Mouse (Mus musculus) midbrain, embryonic 16.5 days (tissue): ENCODE results near the gene Ccnl2. TPM values are rescaled to one million over a fixed set of nuclear protein-coding genes. Genes with fewer than 3 reads are reported as not detected.

ENCODE experiments used
- ATAC-seq: fragments of 200-750 bp; cut with Nextera tagmentation; 2 replicates; pipeline ENCODE4 v1.8.0; 2017; ENCODE audit warnings: moderate TSS enrichment
- H3K27ac ChIP-seq: fragments of 300-500 bp; sonication (generic); 2 replicates; pipeline ENCODE4 v1.5.1; 2014; ENCODE audit warnings: mild to moderate bottlenecking, low read length, mixed read lengths
- H3K27me3 ChIP-seq: fragments of 300-500 bp; sonication (generic); 2 replicates; pipeline ENCODE4 v1.6.1; 2014; ENCODE audit warnings: low read depth, low read length, mixed read lengths; ENCODE audit not compliant: control insufficient read depth, insufficient read depth
- H3K36me3 ChIP-seq: fragments of 300-500 bp; sonication (generic); 2 replicates; pipeline ENCODE4 v1.6.1; 2014; ENCODE audit warnings: mild to moderate bottlenecking, low read length, moderate library complexity, mixed read lengths; ENCODE audit not compliant: control insufficient read depth, insufficient read depth
- H3K4me1 ChIP-seq: fragments of 300-500 bp; sonication (generic); 2 replicates; pipeline ENCODE4 v1.6.1; 2014; ENCODE audit warnings: mild to moderate bottlenecking, low read length, mixed read lengths; ENCODE audit not compliant: control insufficient read depth, insufficient read depth
- H3K4me2 ChIP-seq: fragments of 300-500 bp; sonication (generic); 2 replicates; pipeline ENCODE4 v1.6.1; 2014; ENCODE audit warnings: mild to moderate bottlenecking, low read length, mixed read lengths
- H3K4me3 ChIP-seq: fragments of 300-500 bp; sonication (generic); 2 replicates; pipeline ENCODE4 v1.5.1; 2014; ENCODE audit warnings: low read depth, mild to moderate bottlenecking, low read length, moderate library complexity, mixed read lengths
- H3K9ac ChIP-seq: fragments of 300-500 bp; sonication (generic); 2 replicates; pipeline ENCODE4 v1.6.1; 2014; ENCODE audit warnings: low read depth, low read length, mixed read lengths
- H3K9me3 ChIP-seq: fragments of 300-500 bp; sonication (generic); replicated peaks from 2 replicates; pipeline ENCODE4 v1.6.1; 2014; ENCODE audit warnings: mild to moderate bottlenecking, low read length, mixed read lengths; ENCODE audit not compliant: control insufficient read depth, poor library complexity, severe bottlenecking
- WGBS: fragments of 180-500 bp; shearing (Covaris S2); extraction: QIAGEN DNeasy Blood & Tissue Kit; methylation state at CpG from one replicate; pipeline ENCODE4 v1.1.7; 2014; 5-methylcytosine and 5-hydroxymethylcytosine counted together
- polyA plus RNA-seq: library from polyadenylated mRNA; unstranded; fragments of >200 nt; fragmentation: Nextera tagmentation; extraction: Ambion mirVana; gene quantifications from 2 replicates; pipeline ENCODE4 v1.2.1, GENCODE M21; 2015

Gene Ccnl2
- polyA plus RNA-seq, 1 experiment from 2014 or later, result 148 TPM

DNA sequence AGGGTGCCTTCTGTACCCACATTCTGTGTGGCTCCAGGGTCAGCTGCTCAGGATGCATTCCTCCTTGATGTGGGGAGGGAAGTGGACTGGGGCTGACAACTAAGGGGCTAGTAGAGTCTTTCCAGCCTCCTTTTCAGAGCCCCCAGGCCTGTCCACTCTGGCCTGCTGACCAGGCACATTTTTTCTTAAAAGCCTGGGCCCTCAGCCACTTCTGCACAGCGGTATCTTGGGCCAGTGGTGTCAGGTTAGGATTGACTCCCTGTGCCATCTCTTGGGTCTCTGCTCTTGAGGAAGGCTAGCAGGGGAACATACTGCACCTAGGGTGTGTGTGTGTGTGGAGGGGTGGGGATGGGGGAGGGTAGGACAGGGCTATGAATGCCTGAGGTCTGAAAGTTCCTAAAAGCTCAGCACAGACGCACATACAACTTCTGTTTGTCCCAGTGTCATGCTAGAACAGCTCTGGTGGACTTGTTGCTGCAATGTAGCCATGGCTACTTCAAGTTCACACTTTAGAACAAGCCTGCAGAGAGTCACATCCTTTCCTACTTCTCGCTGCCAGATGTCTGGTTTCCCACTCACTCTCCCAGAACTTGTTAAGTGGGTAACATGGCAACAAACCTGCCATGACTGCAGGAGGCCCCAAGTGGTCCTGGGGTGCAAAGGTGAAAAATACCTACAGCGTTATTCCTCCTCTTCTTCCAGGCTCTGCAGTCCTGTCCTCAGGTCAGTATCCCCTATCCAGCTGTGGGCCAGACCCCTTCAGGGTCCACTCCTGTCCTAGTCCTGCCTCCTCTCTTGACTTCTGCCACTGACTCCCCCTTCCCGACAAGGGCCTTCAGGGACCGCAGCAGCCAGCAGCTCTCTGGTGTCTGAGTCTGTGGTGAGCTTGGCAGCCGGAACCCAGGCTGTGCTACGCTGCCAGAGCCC is 28.1 kb downstream of the Ccnl2 start:
- Histone ChIP-seq H3K9me3 (no peaks in the 10 kb centered on the region), H3K9ac (peak overlapping the region; percentile 49), H3K27me3 (peaks cover 14% of the 10 kb centered on the region), H3K27ac (peak overlapping the region; percentile 31; the same call in 1 of the 2 replicates), H3K4me1 (peaks cover 7% of the 10 kb centered on the region), H3K4me3 (peak overlapping the region; percentile 27), H3K36me3 (no peaks in the 10 kb centered on the region), H3K4me2 (peak overlapping the region; percentile 53)
- 7% methylated on average over 8 of the region's 8 CpGs for WGBS
- no peak for ATAC-seq

DNA sequence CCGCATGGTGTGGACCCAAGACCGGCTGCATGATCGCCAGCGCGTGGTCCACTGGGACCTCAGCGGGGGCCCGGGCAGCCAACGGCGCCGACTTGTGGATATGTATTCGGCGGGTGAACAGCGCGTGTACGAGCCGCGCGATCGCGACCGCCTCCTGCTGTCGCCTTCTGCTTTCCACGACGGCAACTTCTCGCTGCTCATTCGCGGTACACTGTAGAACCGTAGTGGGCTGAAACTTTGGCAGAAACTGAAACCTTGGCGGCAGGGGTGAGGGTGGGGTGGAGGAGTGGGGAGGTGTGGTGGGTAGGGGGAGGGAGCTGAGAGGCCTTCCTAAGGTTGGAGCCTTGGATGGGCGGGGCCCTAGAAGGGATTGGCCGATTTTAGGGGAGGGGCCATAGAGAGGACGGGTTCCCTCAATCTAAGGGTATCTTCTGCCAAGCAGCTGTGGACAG is 28.7 kb downstream of the Ccnl2 start:
- H3K4me3 ChIP-seq, result peak overlapping the region; percentile 27
- under 1% methylated on average over 32 of the region's 32 CpGs for WGBS
- H3K36me3 ChIP-seq, result no peaks in the 10 kb centered on the region
- H3K9me3 ChIP-seq, result no peaks in the 10 kb centered on the region
- peak; percentile 47 for ATAC-seq
- H3K27me3 ChIP-seq, result peaks cover 14% of the 10 kb centered on the region
- peaks cover 7% of the 10 kb centered on the region for H3K4me1 ChIP-seq
- peak overlapping the region; percentile 49 for H3K9ac ChIP-seq
- H3K27ac ChIP-seq, result no peak overlapping the region
- peak overlapping the region; percentile 53 for H3K4me2 ChIP-seq

DNA sequence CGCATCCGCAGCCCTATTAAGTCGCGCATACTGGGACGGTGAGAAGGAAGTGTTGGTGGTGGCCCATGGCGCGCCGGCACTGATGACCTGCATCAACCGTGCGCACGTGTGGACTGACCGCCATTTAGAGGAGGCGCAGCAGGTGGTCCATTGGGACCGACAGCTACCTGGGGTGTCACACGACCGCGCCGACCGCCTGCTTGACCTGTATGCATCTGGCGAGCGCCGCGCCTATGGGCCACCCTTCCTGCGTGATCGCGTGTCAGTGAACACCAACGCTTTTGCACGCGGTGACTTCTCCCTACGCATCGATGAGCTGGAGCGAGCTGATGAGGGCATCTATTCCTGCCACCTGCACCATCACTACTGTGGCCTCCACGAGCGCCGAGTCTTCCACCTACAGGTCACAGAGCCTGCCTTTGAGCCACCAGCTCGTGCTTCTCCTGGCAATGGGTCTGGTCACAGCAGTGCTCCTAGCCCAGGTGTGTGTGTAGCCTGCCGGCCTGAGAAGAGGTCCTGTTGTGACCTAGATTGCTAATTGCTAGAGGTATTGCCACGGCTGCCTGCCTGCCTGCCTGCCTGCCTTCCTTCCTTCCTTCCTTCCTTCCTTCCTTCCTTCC is 29.5 kb downstream of the Ccnl2 start:
- Histone ChIP-seq H3K4me1 (peaks cover 12% of the 10 kb centered on the region), H3K4me3 (no peak overlapping the region), H3K4me2 (peak overlapping the region; percentile 53; the same call in 1 of the 2 replicates), H3K9me3 (no peaks in the 10 kb centered on the region), H3K27ac (no peak overlapping the region), H3K36me3 (no peaks in the 10 kb centered on the region), H3K9ac (no peak overlapping the region), H3K27me3 (peaks cover 14% of the 10 kb centered on the region)
- no peak for ATAC-seq
- WGBS, result 39% methylated on average over 38 of the region's 38 CpGs

DNA sequence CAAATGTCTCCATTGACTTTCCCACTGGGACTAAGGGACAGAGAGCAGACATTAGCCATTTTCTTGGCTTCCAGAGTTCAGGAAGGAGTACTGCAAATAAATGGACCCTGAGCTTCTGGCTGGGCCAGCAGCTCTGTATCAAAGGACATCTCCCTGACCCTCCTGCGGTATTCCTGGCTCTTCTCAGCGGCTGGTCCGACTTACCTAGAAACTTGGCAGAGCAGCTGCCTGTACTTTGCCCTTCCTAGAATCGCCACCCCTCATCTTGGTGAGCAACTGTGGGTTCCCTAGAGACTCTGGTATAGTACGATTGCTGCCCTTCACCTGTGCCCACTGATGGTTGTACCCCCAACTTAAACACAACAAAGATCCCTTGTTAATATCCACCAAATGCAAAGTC is 30.9 kb downstream of the Ccnl2 start:
- 87% methylated on average over 5 of the region's 5 CpGs for WGBS
- H3K4me1 ChIP-seq, result peaks cover 15% of the 10 kb centered on the region

DNA sequence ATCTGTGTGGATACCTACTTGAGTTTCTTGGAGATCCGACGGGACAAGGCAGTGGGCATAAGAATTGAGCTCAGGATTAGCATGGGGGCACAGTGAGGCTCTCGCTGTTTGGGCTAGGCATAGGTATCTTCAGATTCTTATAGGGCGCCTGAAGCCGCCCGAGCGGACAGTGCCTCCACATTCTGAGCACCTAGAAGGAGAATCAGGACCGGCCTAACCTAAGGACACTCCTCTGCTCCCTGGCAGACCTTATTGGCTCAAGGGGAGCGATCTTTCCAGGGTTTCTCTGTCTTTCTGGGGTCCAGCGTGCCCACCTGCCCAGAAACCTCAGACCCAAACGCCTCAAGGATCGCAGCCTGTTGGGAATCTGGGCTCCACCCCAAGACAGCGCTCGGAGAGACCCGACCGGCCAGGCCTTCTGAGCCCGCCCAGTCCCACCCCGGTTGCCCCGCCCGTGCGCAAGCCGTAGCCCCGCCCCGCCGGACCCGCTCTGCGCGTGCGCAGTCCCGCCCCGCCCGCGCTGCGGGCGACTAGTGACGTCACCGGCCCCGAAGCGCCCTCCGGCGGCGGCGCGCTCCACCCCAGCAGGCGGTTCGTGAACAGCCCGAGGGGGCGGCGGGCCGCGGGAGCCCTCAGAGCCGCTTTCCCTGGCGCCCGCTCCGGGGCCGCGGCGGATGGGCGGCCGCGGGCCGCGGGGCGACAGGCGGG is 34.7 kb downstream of the Ccnl2 start, which contains the start of gene Dvl1:
Gene Dvl1, plus strand, starts transcription at position 532 of the 708 bp plus-strand sequence.
- peaks cover 33% of the 10 kb centered on the region for H3K4me1 ChIP-seq
- peak; percentile 89 for ATAC-seq

More for the DNA sequence above, 30.9 kb downstream of the Ccnl2 start:
- Histone ChIP-seq H3K4me2 (no peak overlapping the region), H3K36me3 (no peaks in the 10 kb centered on the region), H3K4me3 (no peak overlapping the region), H3K9me3 (no peaks in the 10 kb centered on the region), H3K9ac (no peak overlapping the region), H3K27me3 (peaks cover 14% of the 10 kb centered on the region), H3K27ac (no peak overlapping the region)
- no peak for ATAC-seq

DNA sequence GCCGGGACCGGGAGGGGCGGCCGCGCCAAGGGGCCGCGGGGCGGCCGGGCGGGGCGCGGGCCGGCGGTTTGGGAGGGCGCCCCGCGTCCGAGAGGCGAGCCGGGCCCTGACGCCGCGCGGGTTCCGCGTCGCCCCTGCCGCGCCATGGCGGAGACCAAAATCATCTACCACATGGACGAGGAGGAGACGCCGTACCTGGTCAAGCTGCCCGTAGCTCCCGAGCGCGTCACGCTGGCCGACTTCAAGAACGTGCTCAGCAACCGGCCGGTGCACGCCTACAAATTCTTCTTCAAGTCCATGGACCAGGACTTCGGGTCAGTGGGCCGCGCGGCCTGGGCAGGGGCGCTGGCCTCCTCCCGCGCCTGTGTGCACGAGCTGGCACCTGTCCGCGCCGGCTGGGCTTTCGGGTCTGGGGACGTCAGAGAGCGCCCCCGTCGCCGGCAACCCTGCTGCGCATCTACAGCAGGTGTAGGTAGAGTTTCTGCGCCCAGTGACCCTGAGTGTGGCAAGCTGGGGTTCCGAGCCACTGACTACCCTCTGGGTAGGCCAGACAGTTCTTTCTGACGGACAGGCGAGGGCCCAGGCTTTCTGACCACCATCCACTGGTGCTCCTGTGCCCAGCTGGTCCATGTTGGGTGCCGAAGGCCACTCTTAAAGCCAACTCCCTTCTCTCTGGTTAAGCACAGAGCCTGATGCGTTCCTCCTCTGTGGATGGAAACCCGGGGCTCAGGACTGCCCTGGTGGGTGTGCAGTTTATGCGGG is 35.5 kb downstream of the Ccnl2 start:
- no peaks in the 10 kb centered on the region for H3K27me3 ChIP-seq
- peak; percentile 61 for ATAC-seq
- H3K27ac ChIP-seq, result peak overlapping the region; percentile 85
- peaks cover 33% of the 10 kb centered on the region for H3K4me1 ChIP-seq
- H3K36me3 ChIP-seq, result no peaks in the 10 kb centered on the region
- H3K9me3 ChIP-seq, result no peaks in the 10 kb centered on the region
- peak overlapping the region; percentile 88 for H3K9ac ChIP-seq
- H3K4me2 ChIP-seq, result peak overlapping the region; percentile 95
- 1% methylated on average over 47 of the region's 69 CpGs for WGBS
- peak overlapping the region; percentile 79 for H3K4me3 ChIP-seq

More for the DNA sequence above, 34.7 kb downstream of the Ccnl2 start, which contains the start of gene Dvl1:
- 2% methylated on average over 43 of the region's 65 CpGs for WGBS
- H3K27me3 ChIP-seq, result no peaks in the 10 kb centered on the region
- peak within 1 kb of the TSS; percentile 79 for H3K4me3 ChIP-seq
- peak within 1 kb of the TSS; percentile 85 for H3K27ac ChIP-seq
- H3K9ac ChIP-seq, result peak within 1 kb of the TSS; percentile 88
- no peaks in the 10 kb centered on the region for H3K9me3 ChIP-seq
- peak within 1 kb of the TSS; percentile 95 for H3K4me2 ChIP-seq
- no peaks in the 10 kb centered on the region for H3K36me3 ChIP-seq

DNA sequence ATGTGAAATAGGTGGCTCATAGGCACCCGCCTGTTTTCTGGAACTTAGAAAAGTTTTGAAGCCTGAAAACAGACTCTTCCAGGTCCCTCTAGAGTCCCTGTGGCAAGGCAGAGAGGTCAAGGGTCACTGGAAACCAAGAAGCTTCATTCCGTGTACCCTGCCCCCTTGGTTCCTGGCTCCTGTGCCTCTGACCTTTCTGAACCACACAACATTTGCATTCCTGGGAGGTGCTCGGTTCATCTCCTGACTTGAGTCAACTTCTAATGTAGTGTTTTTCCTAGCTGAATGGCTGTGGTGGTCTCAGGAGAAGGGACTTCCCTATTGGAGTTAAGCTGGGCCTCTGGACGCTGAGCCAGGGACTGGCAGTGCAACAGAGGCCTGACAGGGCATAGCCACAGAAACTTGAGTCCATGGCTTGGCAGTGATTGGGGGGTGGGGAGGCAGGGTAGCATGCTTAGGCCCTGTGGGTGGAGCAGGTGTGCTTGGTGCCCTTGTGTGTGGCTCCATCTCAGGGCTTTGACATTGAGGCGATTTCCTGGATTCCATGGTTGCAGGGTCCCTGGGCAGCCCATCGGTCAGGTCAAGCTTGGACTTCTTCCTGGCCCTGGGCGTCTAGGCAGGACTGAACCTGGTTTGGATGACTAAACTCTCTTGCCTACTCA is 36.3 kb downstream of the Ccnl2 start:
- H3K27ac ChIP-seq, result no peak overlapping the region
- no peaks in the 10 kb centered on the region for H3K36me3 ChIP-seq
- H3K27me3 ChIP-seq, result no peaks in the 10 kb centered on the region
- no peaks in the 10 kb centered on the region for H3K9me3 ChIP-seq
- peak overlapping the region; percentile 79 for H3K4me3 ChIP-seq
- H3K4me1 ChIP-seq, result peaks cover 33% of the 10 kb centered on the region
- H3K9ac ChIP-seq, result peak overlapping the region; percentile 88
- 60% methylated on average over 7 of the region's 7 CpGs for WGBS
- H3K4me2 ChIP-seq, result peak overlapping the region; percentile 95
- no peak for ATAC-seq

DNA sequence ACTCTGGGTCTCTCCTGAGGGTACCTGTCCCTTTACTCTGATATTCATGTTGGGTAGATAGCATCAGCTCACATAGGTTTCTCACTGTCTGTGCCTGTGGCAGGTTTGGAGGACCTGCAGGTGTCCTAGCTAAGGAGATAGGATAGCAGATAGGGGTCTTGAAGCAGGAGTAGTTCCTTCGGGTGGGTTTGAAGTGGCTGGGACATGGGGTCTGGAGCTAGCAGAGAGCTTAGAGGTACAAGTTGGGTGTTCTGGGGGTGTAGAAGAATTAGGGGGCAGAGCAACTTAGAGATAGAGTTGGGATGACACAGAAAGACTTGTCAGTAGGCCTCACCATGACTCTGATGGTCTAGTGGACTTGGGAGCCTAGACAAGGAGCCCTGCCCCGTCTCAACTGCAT is 37.1 kb downstream of the Ccnl2 start:
- peak overlapping the region; percentile 95 for H3K4me2 ChIP-seq
- no peaks in the 10 kb centered on the region for H3K27me3 ChIP-seq
- ATAC-seq, result no peak
- no peak overlapping the region for H3K27ac ChIP-seq
- WGBS, result 94% methylated on average over 2 of the region's 2 CpGs
- H3K4me3 ChIP-seq, result no peak overlapping the region
- H3K9me3 ChIP-seq, result no peaks in the 10 kb centered on the region
- no peaks in the 10 kb centered on the region for H3K36me3 ChIP-seq
- H3K9ac ChIP-seq, result no peak overlapping the region
- peaks cover 33% of the 10 kb centered on the region for H3K4me1 ChIP-seq
